Mouse (Mus musculus): ENCODE data around the gene Capn15. TPM values are rescaled to one million over a fixed set of nuclear protein-coding genes. Genes with fewer than 3 reads are reported as not detected.

Gene Capn15
- polyA plus RNA-seq, 1 experiment from 2014 or later: 20.5 TPM

GRCm38 (mm10) chr17:26013711-26014110 is 28.1 kb upstream of the Capn15 start:
- no peak for ATAC-seq (ENCODE audit: low read depth)
- Histone ChIP-seq H3K4me1 (replicated peaks) (peaks cover 10% of the 10 kb centered on the region; the same call in 1 of the 2 replicates), H3K4me2 (no peak overlapping the region), H3K9me3 (no peaks in the 10 kb centered on the region), H3K27me3 (no peaks in the 10 kb centered on the region), H3K9ac (no peak overlapping the region), H3K27ac (replicated peaks) (no peak overlapping the region), H3K36me3 (peaks cover 68% of the 10 kb centered on the region), H3K4me3 (no peak overlapping the region)
- 81% methylated on average over 10 of the region's 10 CpGs for WGBS

GRCm38 (mm10) chr17:26011841-26012460 is 26.4 kb upstream of the Capn15 start:
- peaks cover 10% of the 10 kb centered on the region; the same call in 1 of the 2 replicates for H3K4me1 ChIP-seq (replicated peaks)
- no peak overlapping the region for H3K9ac ChIP-seq
- peak; percentile 65; the same call in 1 of the 2 replicates for ATAC-seq (ENCODE audit: low read depth)
- no peaks in the 10 kb centered on the region for H3K27me3 ChIP-seq
- no peaks in the 10 kb centered on the region for H3K9me3 ChIP-seq
- no peak overlapping the region for H3K27ac ChIP-seq (replicated peaks)
- peaks cover 76% of the 10 kb centered on the region for H3K36me3 ChIP-seq
- peak overlapping the region; percentile 27 for H3K4me2 ChIP-seq
- 10% methylated on average over 15 of the region's 15 CpGs for WGBS
- H3K4me3 ChIP-seq: no peak overlapping the region

GRCm38 (mm10) chr17:26009540-26009939 is 23.9 kb upstream of the Capn15 start:
- H3K4me1 ChIP-seq (replicated peaks): peaks cover 10% of the 10 kb centered on the region; the same call in 1 of the 2 replicates
- no peak overlapping the region for H3K9ac ChIP-seq
- WGBS: 32% methylated on average over 4 of the region's 4 CpGs
- peaks cover 84% of the 10 kb centered on the region for H3K36me3 ChIP-seq
- no peaks in the 10 kb centered on the region for H3K27me3 ChIP-seq
- H3K4me3 ChIP-seq: no peak overlapping the region
- H3K9me3 ChIP-seq: no peaks in the 10 kb centered on the region
- H3K4me2 ChIP-seq: no peak overlapping the region
- ATAC-seq (ENCODE audit: low read depth): peak; percentile 88
- H3K27ac ChIP-seq (replicated peaks): 0 out of 2 replicates have a peak overlapping the region, but pooled peaks have one; percentile 15

- WGBS: 90% methylated on average over 7 of the region's 7 CpGs
- no peaks in the 10 kb centered on the region for H3K27me3 ChIP-seq
- H3K4me1 ChIP-seq (replicated peaks): peaks cover 10% of the 10 kb centered on the region; the same call in 1 of the 2 replicates
- ATAC-seq (ENCODE audit: low read depth): no peak
- no peaks in the 10 kb centered on the region for H3K9me3 ChIP-seq
- H3K27ac ChIP-seq (replicated peaks): no peak overlapping the region; the same call in 1 of the 2 replicates
- no peak overlapping the region for H3K9ac ChIP-seq
- no peak overlapping the region for H3K4me3 ChIP-seq
- H3K4me2 ChIP-seq: no peak overlapping the region
- peaks cover 85% of the 10 kb centered on the region for H3K36me3 ChIP-seq
Measured at GRCm38 (mm10) chr17:26008787-26009186, 23.2 kb upstream of the Capn15 start.

GRCm38 (mm10) chr17:26008331-26008730 is 22.7 kb upstream of the Capn15 start:
- no peak overlapping the region for H3K27ac ChIP-seq (replicated peaks)
- peaks cover 10% of the 10 kb centered on the region; the same call in 1 of the 2 replicates for H3K4me1 ChIP-seq (replicated peaks)
- H3K27me3 ChIP-seq: no peaks in the 10 kb centered on the region
- no peak overlapping the region for H3K9ac ChIP-seq
- H3K4me2 ChIP-seq: no peak overlapping the region
- H3K36me3 ChIP-seq: peaks cover 85% of the 10 kb centered on the region
- no peaks in the 10 kb centered on the region for H3K9me3 ChIP-seq
- no peak for ATAC-seq (ENCODE audit: low read depth)
- H3K4me3 ChIP-seq: no peak overlapping the region

- no peak overlapping the region for H3K9ac ChIP-seq
- H3K4me3 ChIP-seq: no peak overlapping the region
- no peak overlapping the region for H3K4me2 ChIP-seq
- ATAC-seq (ENCODE audit: low read depth): no peak
- 73% methylated on average over 2 of the region's 2 CpGs for WGBS
- peaks cover 10% of the 10 kb centered on the region; the same call in 1 of the 2 replicates for H3K4me1 ChIP-seq (replicated peaks)
- H3K27me3 ChIP-seq: no peaks in the 10 kb centered on the region
- no peak overlapping the region for H3K27ac ChIP-seq (replicated peaks)
- H3K36me3 ChIP-seq: peaks cover 86% of the 10 kb centered on the region
- no peaks in the 10 kb centered on the region for H3K9me3 ChIP-seq
Measured at GRCm38 (mm10) chr17:26007646-26008045, 22.1 kb upstream of the Capn15 start.

- H3K27me3 ChIP-seq: no peaks in the 10 kb centered on the region
- H3K4me1 ChIP-seq (replicated peaks): 0 out of 2 replicates have a peak, but pooled peaks cover 5% of the 10 kb centered on the region
- H3K27ac ChIP-seq (replicated peaks): no peak overlapping the region
- no peak for ATAC-seq (ENCODE audit: low read depth)
- WGBS: 81% methylated on average over 10 of the region's 10 CpGs
- H3K4me2 ChIP-seq: no peak overlapping the region
- no peak overlapping the region for H3K4me3 ChIP-seq
- H3K36me3 ChIP-seq: peaks cover 83% of the 10 kb centered on the region
- no peak overlapping the region for H3K9ac ChIP-seq
- H3K9me3 ChIP-seq: no peaks in the 10 kb centered on the region
Measured at GRCm38 (mm10) chr17:26005731-26006450, 20.3 kb upstream of the Capn15 start.

GRCm38 (mm10) chr17:26004711-26005110 is 19.1 kb upstream of the Capn15 start:
- H3K9me3 ChIP-seq: no peaks in the 10 kb centered on the region
- no peak overlapping the region for H3K27ac ChIP-seq (replicated peaks)
- no peak overlapping the region for H3K9ac ChIP-seq
- ATAC-seq (ENCODE audit: low read depth): no peak
- H3K4me3 ChIP-seq: no peak overlapping the region
- peaks cover 79% of the 10 kb centered on the region for H3K36me3 ChIP-seq
- no peak overlapping the region for H3K4me2 ChIP-seq
- H3K4me1 ChIP-seq (replicated peaks): 0 out of 2 replicates have a peak, but pooled peaks cover 5% of the 10 kb centered on the region
- no peaks in the 10 kb centered on the region for H3K27me3 ChIP-seq
- WGBS: 93% methylated on average over 15 of the region's 15 CpGs

- Histone ChIP-seq H3K36me3 (peaks cover 82% of the 10 kb centered on the region), H3K27ac (replicated peaks) (no peak overlapping the region), H3K9me3 (no peaks in the 10 kb centered on the region), H3K4me2 (no peak overlapping the region), H3K27me3 (no peaks in the 10 kb centered on the region), H3K9ac (no peak overlapping the region), H3K4me3 (no peak overlapping the region), H3K4me1 (replicated peaks) (no peaks in the 10 kb centered on the region)
- WGBS: 89% methylated on average over 2 of the region's 2 CpGs
- ATAC-seq (ENCODE audit: low read depth): no peak
Measured at GRCm38 (mm10) chr17:26003864-26004263, 18.3 kb upstream of the Capn15 start.

GRCm38 (mm10) chr17:25998425-25998824 is 12.8 kb upstream of the Capn15 start:
- no peak for ATAC-seq (ENCODE audit: low read depth)
- Histone ChIP-seq H3K4me1 (replicated peaks) (no peaks in the 10 kb centered on the region), H3K9me3 (no peaks in the 10 kb centered on the region), H3K9ac (no peak overlapping the region), H3K27ac (replicated peaks) (no peak overlapping the region), H3K27me3 (no peaks in the 10 kb centered on the region), H3K4me2 (no peak overlapping the region), H3K36me3 (peaks cover 83% of the 10 kb centered on the region), H3K4me3 (no peak overlapping the region)
- WGBS: 92% methylated on average over 11 of the region's 11 CpGs

- no peaks in the 10 kb centered on the region for H3K4me1 ChIP-seq (replicated peaks)
- H3K9me3 ChIP-seq: no peaks in the 10 kb centered on the region
- no peaks in the 10 kb centered on the region for H3K27me3 ChIP-seq
- H3K27ac ChIP-seq (replicated peaks): no peak overlapping the region
- H3K36me3 ChIP-seq: peaks cover 97% of the 10 kb centered on the region
- no peak overlapping the region for H3K4me3 ChIP-seq
- WGBS: 95% methylated on average over 3 of the region's 3 CpGs
- no peak for ATAC-seq (ENCODE audit: low read depth)
- no peak overlapping the region for H3K9ac ChIP-seq
- H3K4me2 ChIP-seq: no peak overlapping the region
Measured at GRCm38 (mm10) chr17:25993489-25993888, 7.9 kb upstream of the Capn15 start.

- H3K4me2 ChIP-seq: no peak overlapping the region
- no peak overlapping the region for H3K4me3 ChIP-seq
- H3K27me3 ChIP-seq: no peaks in the 10 kb centered on the region
- H3K9ac ChIP-seq: no peak overlapping the region
- no peak overlapping the region for H3K27ac ChIP-seq (replicated peaks)
- peaks cover 91% of the 10 kb centered on the region for H3K36me3 ChIP-seq
- no peak for ATAC-seq (ENCODE audit: low read depth)
- no peaks in the 10 kb centered on the region for H3K4me1 ChIP-seq (replicated peaks)
- H3K9me3 ChIP-seq: no peaks in the 10 kb centered on the region
- WGBS: 98% methylated on average over 4 of the region's 4 CpGs
Measured at GRCm38 (mm10) chr17:25992274-25992673, 6.7 kb upstream of the Capn15 start.

All from neural tube, embryonic 13.5 days (tissue).